Mouse (Mus musculus): ENCODE data around the gene Parva.

DNA sequence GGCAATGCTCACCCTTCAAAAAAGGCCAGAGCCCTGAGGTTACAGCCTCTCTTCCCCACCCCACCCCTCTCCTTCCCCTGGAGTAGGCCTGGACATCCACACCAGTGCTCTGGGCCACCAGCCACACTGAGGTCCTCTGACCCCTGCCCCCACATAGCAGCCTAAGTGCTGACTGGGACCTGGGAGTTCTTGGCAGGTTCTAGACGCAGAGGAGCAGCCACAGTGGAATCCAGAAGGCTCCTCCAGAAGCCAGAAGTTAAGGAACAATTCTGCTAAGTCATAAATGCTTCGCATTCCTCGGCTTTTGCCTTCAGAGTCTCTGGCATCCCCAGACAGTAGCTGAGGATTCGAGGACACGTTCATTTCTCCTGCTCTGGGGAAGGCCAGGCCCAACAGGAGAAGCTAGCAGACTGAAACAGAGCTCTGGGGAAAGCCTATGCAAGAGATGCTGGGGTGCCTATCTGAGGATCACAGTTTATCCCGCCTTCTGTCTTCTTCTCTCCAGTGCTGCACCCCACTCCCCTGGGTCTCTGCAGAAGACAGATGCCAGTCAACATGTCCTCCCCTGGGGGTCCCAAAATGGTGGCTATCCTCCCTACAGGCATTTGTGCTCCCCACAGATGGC lies 168.0 kb downstream of the Parva start:
- no peak for TF ChIP-seq POLR2A (IDR thresholded peaks at IDR 0.05; ENCODE audit: low read depth, low read length)
- no peak for TF ChIP-seq CTCF (conservative IDR thresholded peaks at IDR 0.05; ENCODE audit: insufficient read depth, insufficient read length, low read depth, low read length)
